Mouse (Mus musculus): ENCODE measurements at regions not wholly inside any gene's neighbourhood (a gene's known extent, or its start where the extent isn't known, plus 50 kb on each side); places are given as distances from the start of the nearest gene placed in this dataset.

- peak in 1 of 2 experiments; percentile 3 for DNase-seq
Measured at GRCm38 (mm10) chr1:124156832-124157231, 111.5 kb upstream of the Dpp10 start.

DNA sequence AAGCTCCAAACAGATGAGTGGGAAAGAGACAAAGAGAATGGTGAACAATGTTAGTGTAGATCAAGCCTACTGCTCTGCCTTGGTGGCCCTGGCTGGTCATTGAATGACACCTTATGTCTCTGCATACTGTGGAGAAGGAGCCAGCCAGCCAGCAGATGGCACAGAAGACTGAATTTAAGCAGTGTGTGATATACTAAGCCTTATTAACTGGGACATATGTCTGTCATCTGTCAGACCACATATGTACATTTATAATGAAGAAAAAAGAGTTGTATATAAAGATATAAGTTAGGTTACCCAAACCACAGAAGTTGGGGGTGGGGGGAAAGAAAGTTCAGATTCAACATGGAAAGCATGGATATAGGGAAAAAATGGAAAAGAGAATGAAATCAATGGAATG lies 106.7 kb upstream of the Dpp10 start:
- no peak for DNase-seq

DNA sequence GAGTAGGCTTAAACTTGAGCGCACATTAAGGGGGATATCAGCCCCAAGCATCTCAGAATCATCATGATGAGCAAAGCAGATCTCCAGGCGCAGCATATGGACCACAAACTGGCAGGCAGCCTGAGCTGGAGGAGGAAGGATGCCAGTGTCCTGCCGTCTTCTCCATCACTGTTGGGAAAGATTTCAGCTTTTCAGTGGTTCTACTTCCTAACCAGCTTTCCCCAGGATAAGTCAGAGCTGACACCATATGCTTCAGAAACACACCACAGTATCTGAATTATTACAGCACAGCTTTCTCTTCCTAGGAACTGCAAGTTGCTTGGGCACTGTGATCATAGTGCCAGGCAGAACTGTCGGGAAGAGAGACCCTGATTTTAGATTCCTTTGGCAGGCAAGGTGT lies 103.2 kb upstream of the Dpp10 start:
- peak; percentile 57 to 58 for DNase-seq

GRCm38 (mm10) chr1:124104286-124104846 lies 59.0 kb upstream of the Dpp10 start:
- DNase-seq: no peak

DNA sequence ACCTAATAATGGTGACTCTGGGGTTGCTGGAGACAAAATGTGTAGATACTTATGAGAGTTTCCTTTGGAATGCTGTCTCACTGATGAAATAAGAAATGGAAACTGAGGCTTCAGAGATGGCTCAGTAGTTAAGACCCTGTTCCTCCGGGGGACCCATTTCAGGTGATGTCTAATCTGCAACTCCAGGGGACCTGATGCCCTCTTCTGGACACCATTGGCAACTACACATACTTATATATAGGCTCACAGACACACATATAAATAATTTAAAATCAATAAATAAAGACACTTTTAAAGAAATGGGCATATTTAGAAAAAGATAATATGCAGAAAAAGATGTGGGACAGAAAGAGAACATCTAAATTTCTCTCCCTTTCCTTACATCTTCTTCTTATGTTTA lies 57.7 kb upstream of the Dpp10 start:
- DNase-seq: no peak

All from layer of hippocampus, postnatal 36 days (tissue).